Mouse (Mus musculus) retina, embryonic 14.5 days (tissue): Measurements from ENCODE around the gene Gng7.
"Not testable (repeated sequence)": the region's sequence is repeated elsewhere in the genome, so short reads cannot be mapped to it uniquely, and the experiment has no call there.

ENCODE experiments used
- DNase-seq: peaks from one replicate; pipeline ENCODE4 v3.0.0-alpha.2; 2015; ENCODE audit warnings: low spot score

The Gng7 gene

DNA sequence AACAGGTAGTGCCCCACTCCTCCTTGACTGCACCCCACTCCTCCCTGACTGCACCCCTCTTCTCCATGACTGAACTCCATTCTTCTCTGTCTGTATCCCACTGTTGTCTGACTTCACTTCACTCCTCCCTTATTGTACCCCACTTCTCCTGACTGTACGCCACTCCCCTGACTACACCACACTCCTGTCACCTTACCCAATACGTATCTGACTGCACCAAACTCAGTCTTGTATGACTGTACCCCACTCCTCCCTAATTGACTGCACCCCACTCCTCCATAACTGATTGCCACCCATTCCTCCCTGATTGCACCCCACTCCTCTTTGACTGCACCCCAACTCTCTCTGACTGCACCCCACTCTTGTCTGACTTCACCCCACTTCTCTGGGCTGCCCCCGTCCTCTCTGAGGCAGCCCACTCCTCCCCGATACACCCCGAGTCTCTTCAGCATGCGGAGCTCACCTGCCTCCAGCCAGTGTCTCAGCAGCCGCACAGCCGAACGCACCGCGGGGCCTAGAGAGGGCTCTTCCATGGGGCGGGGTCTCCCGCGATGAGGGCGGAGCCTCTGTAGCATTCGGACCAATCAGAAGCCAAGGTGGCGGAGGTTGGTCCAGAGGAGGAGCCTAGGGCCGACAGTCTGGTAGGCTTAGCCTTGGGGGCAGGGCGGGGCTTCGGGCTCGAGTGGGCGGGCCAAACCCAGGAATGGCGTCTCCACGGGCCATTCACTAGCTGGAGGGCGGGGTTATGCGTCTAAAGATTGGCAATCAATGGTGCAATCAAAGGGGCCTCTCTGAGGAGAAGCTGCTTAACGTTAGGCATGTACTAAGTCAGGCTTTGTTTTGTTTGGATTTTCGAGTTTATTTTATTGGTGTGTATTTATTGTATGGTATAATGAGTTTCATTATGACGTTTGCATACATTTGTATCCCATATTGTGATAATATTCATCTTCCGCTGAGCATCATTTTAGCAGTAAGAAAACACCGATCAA is at the start of gene Gng7:
Gene Gng7, minus strand, starts transcription at position 553 of the 992 bp plus-strand sequence.
- DNase-seq: peak; percentile 99

DNA sequence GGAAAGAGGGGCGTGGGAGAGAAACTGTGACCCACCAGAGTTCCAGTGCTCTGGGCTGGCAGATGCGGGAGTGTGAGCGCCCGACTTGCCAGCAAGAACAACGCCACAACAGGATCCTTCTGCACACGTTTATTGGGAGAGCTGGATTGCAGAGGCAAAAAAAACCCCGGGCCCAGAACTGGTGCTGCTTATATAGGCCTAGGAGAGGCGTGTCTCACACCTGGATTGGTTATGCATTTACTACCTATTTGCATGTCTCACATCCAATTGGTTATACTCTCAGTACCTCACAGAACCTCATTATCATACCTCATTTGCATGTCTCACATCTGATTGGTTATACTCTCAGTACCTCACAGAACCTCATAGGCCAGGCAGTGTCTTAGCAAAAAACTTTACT is 49.8 kb upstream of the Gng7 start:
- DNase-seq: not testable (repeated sequence)

DNA sequence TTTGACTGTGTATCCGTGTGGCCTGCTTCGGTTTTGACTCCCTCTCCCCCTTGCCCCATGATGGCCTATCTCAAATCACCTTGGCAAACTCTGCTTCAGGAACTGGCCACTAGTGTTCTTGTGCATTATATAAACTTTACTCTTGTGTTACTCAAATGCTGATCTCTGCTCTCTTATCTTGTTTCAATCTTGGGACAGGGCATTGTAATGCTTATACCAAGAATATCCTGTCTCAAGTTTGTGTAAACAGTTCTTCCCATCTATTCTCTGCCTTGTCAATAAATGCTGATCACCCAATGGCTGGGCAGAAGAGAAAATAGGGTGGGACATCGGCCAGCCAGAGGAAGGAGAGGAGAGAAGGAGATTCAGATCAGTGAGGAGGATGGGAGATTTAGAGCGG is 48.0 kb upstream of the Gng7 start:
- DNase-seq: no peak

DNA sequence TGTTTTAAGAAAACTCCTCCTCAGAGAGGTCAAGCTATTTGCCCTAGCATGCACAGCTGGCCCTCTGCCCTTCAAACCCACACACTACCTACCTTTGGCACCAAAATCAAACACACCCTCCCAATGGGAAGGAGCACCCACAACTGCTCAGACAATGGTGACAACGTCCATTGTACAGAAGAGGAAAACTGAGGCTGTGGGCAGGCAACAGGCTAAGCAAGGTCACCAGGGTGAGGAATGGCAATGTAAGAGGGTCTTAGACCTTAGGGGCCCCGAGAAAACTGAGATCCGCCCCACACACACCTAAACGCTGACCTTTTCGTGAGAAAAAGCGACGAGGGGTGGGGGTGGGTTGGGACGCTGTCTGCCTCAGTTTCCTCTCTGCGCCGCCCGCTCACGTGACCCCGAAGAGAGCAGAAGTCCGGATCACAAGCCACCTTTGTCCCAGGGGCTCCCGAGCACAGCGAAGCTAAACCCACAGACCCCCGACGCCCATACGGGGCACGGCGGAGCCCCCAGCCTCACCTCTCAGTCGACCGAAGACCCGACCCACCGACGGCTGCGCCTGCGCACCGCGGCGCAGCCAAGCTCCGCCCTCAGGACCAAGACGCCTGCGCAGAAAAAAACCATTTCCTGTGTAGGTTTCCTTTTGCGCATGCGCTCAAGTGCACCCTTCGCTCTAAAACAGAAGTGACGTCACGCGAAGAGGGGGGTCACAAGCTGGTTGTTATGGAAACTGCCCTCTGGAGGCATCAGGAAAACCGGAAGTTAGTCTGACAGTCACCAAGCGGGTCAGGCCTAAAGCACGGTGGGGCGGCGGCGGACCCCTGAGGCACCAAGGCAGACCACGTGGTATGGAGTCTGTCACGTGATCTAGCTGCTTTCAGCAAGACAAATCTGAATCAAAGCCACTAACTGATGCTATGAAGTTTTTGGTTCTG is 45.1 kb upstream of the Gng7 start, which contains the start of gene Sgta:
Gene Sgta, minus strand, starts transcription at position 579 of the 941 bp plus-strand sequence.
- peak; percentile 100 for DNase-seq

DNA sequence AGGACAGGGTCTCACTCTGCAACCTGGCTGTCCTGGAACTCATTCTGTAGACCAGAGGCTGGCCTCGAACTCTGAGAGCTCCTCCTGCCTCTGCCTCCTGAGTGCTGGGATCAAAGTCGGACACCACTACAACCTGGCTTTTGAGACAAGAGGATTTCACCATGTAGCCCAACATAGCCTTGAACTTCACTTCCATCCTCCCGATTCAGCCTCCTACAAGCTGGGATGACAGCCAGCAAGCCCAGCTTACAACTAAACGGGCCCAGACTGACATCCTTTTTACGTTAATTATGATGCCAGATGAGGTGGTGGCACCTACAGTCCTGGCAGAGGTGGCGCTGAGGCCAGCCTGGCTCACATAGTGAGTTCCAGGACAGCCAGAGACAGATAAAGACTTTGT is 44.2 kb upstream of the Gng7 start:
- no peak for DNase-seq

DNA sequence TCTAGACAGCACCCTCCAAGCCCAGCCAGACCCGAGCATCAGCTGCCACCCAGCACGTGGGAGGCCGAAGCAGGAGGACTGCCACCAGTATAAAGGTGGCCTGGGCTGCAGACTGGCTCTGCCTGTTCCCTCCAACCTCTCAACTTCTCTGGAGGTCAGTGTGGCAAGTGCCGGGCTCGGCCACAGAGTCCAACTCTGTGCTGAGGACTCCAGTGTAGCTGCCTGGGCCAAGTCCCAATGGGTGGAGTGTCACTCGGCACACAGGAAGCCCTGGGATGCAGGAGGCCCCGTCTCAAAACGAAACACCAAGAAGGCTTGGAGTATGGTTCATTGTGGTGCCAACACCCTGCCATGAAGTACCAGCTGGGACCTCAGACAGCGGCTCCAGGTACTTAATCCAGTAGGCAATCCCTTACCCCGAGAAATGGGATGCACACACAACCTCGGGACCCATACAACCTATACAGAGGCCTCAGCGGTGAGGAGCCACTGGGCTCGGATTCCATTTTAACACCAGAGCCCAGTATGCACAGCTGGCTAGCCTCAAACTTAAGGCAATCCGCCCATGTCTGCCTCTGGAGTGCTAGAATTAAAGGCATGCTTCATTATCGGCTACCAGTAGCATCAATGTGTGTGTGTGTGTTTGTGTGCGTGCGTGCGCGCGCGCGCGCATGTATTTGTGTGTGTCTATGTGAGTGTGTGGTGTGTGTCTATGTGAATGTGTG is 42.8 kb upstream of the Gng7 start:
- no peak for DNase-seq

DNA sequence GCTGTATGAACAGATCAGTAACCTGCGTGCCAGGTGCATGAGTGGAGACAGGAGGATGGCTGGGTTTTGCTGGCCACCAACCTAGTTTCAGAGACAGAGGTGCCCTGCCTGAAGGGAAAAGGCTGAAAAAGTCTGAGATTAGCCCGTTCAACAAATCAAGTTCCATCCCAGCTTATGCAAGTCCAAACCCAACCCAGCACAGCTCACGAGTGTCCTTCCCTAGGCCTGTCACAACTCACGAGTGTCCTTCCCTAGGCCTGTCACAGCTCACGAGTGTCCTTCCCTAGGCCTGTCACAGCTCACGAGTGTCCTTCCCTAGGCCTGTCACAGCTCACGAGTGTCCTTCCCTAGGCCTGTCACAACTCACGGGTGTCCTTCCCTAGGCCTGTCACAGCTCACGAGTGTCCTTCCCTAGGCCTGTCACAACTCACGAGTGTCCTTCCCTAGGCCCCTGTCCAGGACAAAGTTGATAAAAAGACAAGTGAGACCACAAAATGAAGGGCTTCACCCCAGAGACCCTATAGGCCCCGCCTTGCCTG is 41.1 kb upstream of the Gng7 start:
- not testable (repeated sequence) for DNase-seq

DNA sequence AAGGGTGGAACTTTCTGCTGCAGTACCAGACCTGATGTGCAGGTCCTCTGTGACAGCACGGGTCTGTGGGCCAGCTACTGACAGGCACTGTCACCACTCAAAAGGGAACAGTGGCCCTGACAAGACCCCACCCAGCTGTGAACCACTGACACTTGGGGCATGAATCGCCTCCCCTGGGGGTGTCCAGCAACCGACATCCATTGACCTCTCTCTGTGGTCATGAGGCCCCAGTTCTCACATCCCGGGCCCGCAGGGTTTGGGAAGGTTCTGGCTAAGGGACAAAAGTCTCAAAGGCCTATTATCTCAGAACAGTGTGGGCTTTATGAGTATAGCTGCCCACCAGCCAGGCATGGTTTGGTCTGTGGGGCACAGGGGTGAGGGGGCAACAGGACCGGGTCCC is 40.4 kb upstream of the Gng7 start:
- no peak for DNase-seq

DNA sequence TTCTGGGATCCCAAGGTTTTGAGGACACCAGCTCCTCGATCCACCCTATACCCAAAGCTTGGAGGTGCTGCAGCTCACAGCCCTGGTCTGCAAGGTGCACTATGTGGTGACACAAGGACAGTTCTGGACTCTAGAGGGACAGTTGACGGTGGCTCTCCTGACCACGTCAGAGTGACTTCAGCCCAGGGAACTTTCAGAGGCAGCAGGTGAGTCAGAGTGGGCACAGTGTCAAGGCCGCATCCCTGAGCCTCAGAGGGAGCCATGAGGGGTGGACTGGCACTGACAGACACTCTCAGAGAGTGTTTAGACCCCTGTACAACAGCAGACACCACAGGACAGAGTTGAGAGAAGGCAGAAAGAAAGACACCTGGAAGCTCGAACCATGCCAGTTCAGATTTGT is 37.8 kb upstream of the Gng7 start:
- no peak for DNase-seq

DNA sequence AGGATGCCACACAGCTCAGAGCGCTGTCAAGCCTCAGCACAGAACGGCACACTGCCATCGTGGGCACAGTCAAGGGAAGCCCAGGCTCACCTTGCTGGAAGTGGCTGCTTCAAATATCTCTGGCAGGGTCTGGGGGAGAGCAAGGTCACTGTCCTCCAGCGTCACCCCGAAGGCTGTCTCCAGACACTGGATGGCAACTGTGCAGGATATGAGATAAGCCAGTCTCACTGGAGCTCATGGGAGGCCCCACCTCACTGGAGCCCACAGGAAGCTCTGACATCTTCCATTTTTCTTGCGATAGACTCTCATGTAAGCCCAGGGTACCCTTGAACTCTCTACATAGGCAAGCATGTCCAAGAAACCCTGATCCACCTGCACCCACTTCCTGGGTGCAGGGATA is 36.4 kb upstream of the Gng7 start:
- no peak for DNase-seq

DNA sequence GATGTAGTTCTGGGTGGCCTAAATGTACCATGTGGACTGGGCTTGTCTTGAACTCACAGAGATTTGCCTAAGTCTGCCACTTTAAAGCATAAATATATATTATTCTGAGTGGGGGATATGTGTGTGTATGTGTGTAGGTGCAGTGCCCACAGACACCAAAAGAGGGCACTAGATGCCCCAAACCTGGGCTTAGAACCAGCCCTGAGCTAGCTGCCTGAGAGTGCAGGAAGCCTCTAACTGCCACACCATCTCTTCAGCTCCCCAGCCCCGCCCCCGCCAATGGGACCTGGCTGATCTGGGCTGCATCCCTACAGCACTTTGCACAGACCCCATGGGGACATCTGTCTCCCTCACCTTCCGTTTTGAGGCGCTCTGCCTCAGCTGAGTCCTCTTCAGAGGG is 35.9 kb upstream of the Gng7 start:
- peak; percentile 32 for DNase-seq

DNA sequence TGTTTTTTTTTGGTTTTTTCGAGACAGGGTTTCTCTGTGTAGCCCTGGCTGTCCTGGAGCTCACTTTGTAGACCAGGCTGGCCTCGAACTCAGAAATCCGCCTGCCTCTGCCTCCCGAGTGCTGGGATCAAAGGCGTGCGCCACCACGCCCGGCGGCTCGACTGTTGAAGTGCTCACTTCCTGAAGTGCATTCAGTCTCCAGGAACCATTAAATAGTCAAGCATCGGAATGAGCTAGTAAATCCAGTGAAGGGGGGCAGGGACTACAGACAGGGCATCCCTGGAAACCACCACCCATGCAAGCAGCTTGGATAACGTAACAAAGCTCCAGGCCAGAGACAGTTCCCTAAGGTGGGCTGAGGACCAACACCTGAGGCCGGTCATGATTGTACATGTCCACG is 30.5 kb upstream of the Gng7 start:
- not testable (repeated sequence) for DNase-seq

DNA sequence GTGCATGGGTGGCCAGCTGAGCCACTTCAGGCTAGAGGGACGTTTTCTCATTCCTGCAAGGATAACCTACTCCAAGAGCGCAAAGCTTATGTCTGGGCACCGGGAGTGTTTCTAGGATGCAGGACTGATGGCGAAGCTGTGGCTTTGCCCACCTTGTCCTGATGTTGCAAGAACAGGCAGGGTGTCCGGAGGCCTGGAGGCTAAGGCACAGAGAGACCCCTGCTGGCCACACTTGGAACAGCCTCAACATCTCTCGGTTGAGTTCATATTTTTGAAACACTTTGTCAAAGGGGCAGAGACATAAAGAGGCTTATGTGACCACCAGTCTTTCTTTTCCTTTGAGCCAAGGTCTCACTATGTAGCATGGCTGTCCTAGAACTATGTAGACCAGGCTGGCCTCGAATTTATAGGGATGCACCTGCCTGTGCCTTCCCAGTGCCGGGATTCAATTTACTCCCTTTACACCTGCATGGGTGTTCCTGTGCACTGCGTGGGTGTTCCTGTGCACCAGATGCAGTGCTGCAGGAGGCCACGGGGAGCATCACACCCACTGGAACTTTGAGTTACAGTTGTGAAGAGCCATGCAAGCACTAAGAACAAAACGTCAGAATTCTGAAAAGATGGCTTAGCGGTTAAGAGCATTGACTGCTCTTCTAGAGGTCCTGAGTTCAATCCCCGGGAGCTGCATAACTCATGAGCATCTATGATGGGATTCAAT is 26.9 kb upstream of the Gng7 start:
- peak; percentile 86 for DNase-seq

DNA sequence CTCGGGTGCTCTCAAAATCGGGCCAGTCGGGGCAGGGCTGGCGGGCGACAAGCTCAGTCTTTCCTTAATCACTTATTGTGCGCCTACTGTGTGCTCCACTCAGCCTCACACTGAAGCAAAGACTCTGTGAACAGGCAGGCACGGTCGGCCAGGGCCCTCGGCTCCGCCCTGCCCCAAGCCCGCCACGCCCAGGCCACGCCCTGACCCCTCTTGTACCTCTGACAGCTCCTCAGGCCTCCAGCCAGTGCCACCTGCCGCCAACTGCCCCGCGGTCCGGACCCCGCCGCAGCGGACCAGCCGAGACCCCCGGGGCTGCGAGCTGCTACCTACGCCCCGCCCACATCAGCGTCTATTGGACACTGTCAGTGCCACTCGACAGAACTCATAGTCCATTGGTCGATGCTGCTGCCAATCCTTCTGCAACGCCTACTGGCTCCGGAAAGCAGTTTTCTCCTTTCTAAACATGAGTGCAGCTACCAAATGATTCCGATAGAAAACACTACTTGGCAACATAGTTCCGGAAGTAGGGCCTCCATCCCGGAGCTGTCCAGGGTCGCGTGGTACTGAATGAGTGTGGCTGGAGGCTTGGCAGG is 22.3 kb upstream of the Gng7 start, which contains the start of gene Slc39a3:
Gene Slc39a3, minus strand, starts transcription at position 439 of the 593 bp plus-strand sequence.
- DNase-seq: peak; percentile 100

DNA sequence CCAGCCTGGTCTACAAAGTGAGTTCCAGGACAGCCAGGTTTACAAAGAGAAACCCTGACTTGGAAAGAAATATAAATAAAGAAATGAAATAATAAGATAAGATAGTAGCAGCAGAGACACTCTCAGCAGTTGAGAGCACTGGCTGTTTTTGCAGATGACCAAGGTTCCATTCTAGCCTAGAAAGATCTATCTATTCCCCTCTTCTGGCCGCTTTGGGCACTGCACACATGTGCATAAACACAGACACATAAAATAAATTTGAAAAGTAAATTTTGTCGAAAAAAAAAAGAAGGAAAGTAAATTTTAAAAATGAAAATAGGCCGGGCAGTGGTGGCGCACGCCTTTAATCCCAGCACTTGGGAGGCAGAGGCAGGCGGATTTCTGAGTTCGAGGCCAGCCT is 21.5 kb upstream of the Gng7 start:
- peak; percentile 63 for DNase-seq

DNA sequence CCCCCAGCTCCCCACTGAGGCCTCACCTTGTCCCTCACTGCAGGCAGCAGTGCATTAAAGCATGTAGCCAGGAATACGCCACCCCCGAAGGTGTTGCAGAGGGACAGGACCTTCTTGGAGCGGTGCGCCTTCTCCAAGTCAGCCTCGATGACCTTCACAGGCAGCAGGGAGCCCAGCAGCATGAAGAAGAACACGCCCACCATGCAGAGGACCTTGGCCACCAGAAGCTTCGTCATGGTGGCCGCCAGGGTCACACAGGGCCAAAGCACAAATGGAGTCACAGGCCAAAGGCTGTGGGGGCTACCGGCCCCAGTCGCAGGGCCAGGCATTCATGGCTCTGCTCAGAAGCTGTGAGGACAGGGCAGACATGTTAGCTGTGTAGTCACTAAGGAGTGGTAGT is 18.8 kb upstream of the Gng7 start:
- DNase-seq: no peak

DNA sequence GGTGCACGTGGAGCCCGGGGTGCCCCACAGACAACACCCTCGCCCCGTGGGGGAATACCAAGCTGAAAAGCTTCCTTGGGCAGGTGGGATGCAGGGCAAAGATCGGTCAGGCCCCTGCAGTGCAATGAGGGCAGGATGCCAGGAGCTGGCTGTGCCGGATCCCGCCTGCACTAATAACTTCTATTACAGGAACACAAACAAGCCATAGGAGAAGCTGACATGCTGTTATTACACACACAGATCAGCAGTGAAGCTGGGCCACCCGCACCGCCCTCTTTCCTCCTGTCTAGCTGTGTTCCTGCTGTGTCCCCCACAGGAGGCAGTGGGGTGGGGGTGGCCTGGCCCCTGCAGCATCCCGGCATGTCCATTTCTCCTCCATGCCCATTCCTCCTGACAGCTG is 14.3 kb upstream of the Gng7 start:
- no peak for DNase-seq

DNA sequence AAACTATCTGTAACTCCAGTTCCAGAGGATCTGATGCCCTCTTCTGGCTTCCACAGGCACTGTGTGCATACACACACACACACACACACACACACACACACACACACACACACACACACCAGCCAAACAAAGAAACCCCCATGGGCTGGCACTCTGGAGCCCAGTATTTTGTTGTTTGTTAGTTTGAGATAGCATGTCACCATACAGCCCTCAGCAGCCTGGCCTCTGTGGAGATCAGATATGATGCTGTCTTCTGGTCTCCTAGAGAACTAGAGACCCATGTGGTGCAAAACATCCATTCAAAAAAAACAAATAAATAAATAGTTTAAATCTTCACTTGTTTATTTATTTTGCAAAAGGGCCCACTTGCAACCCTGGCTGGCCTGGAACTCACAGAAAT is 13.5 kb upstream of the Gng7 start:
- no peak for DNase-seq

DNA sequence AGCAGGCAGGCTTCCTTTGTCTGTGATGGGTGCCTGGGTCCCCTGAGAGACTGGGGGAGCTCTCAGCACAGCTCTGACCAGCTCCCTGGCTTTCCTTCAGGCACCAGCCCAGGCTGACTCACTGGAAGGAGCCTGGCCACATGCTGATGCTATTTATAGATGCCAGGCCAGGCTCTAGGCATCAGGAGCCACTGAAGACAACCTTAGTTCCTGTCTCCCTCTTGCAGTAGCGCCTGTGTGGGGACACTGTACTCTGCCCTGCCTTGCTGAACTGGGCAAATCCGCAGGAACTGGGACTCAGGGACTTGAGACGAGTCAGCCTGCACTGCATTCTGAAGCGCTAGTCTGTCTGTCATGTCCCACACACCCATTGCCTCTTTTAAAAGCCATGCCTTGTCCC is 12.6 kb upstream of the Gng7 start:
- no peak for DNase-seq

DNA sequence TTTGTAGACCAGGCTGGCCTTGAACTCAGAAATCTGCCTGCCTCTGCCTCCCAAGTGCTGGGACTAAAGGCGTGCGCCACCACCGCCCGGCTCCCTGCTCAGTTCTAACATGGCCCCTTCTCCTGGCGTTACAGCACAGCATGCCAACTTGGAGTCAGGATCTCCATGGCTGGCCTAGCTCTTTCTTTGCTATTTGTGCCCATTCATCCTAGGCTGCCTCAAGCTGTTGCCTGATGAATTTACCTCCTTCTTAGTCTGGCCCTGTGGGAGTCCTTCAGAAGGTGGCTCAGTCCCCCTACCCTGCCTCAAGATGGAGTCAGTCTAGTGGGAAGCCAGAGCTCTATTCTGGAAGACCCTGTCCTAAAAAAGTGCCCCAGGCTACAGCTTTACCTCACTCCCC is 12.1 kb upstream of the Gng7 start:
- no peak for DNase-seq
